Mouse (Mus musculus): ENCODE measurements around the gene Fars2. TPM values are rescaled to one million over a fixed set of nuclear protein-coding genes. Genes with fewer than 3 reads are reported as not detected.

Fars2 gene
- polyA plus RNA-seq, 1 experiment, result 42.6 TPM

DNA sequence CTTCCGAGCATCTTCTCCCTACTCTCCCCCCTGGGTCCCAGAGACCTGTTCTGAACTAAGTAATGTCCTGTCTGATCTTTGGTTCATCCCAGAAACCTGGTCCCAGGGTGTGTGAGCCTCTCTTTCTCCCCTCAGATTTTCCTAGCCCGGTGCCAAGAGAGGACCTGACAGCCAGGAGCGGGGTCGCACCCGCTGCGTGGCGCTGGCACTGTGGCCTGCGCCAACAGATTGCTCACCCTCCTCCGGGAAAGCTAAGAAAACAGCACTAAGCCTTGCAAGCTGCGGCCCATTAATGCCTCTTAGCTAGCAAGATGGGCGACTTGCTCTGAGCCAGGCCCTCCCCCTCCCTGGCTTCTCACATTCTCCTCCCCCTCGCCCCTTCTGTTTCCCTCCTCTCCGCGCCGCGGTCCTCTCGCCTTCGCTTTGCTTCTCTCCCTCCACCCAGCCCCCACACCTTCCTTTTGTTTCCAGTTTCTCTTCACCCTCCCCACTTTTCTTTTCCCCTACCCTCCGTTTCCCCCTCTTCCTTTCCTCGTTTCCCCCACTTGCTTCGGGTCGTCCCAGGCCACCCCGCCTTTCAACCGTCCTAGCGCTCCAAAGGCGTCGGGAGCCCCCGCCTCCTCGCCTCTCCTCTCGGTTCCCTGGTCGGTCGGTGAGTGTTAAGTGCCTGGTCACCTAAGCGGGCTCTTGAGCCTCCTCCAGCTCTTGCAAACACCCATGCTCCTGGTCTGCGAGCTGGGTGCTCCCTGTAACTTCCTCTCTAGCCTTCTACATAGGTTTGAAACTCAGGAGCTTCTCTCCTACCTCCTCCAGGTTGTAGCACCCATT lies 610.0 kb downstream of the Fars2 start:
- peaks cover 25% of the 10 kb centered on the region for H3K27me3 ChIP-seq (ENCODE audit: control insufficient read depth, insufficient read depth, low read length)

GRCm38 (mm10) chr13:36727779-36728470 lies 610.7 kb downstream of the Fars2 start:
- H3K27me3 ChIP-seq (ENCODE audit: control insufficient read depth, insufficient read depth, low read length), result peaks cover 30% of the 10 kb centered on the region
- H3K36me3 ChIP-seq (ENCODE audit: control insufficient read depth, insufficient read depth, low read length), result no peaks in the 10 kb centered on the region
- no peak overlapping the region for H3K4me3 ChIP-seq (ENCODE audit: low read depth, low read length)
- 48% methylated on average over 23 of the region's 23 CpGs for WGBS
- TF ChIP-seq POLR2A (IDR thresholded peaks at IDR 0.05; ENCODE audit: low read depth, low read length) (no peak), CTCF (IDR thresholded peaks at IDR 0.05; ENCODE audit: extremely low read depth, insufficient read length, insufficient replicate concordance, low read depth, low read length) (no peak)
- H3K4me1 ChIP-seq (ENCODE audit: control insufficient read depth, insufficient read depth, insufficient read length, low read length), result no peaks in the 10 kb centered on the region
- H3K27ac ChIP-seq (ENCODE audit: insufficient read depth, low read depth, low read length), result no peak overlapping the region

More for the DNA sequence above, 610.0 kb downstream of the Fars2 start:
- 39% methylated on average over 34 of the region's 34 CpGs for WGBS
- Histone ChIP-seq H3K4me1 (ENCODE audit: control insufficient read depth, insufficient read depth, insufficient read length, low read length) (no peaks in the 10 kb centered on the region), H3K4me3 (ENCODE audit: low read depth, low read length) (peak overlapping the region; percentile 26), H3K36me3 (ENCODE audit: control insufficient read depth, insufficient read depth, low read length) (no peaks in the 10 kb centered on the region), H3K27ac (ENCODE audit: insufficient read depth, low read depth, low read length) (no peak overlapping the region)
- no peak for TF ChIP-seq POLR2A (IDR thresholded peaks at IDR 0.05; ENCODE audit: low read depth, low read length)
- no peak for TF ChIP-seq CTCF (IDR thresholded peaks at IDR 0.05; ENCODE audit: extremely low read depth, insufficient read length, insufficient replicate concordance, low read depth, low read length)

DNA sequence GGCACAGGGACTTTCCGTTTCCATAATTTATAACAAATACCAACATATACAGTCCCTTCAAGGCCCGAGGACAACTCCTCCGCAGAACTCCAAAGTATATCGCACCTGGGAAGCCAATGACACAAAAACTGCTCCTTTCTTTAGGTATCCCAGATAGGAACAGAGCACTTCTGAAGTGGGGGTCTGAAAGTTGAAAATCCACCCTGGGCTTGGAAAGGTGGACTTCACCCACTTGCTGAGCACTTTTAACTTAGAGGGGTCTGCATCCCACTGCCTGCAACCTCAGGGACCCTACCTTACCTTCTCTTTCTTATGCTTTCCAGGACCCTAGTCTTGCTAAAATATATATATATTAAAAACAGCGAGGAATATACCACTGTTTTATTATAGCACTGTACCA lies 611.3 kb downstream of the Fars2 start:
- no peaks in the 10 kb centered on the region for H3K36me3 ChIP-seq (ENCODE audit: control insufficient read depth, insufficient read depth, low read length)
- TF ChIP-seq CTCF (IDR thresholded peaks at IDR 0.05; ENCODE audit: extremely low read depth, insufficient read length, insufficient replicate concordance, low read depth, low read length), result no peak
- TF ChIP-seq POLR2A (IDR thresholded peaks at IDR 0.05; ENCODE audit: low read depth, low read length), result no peak
- peaks cover 31% of the 10 kb centered on the region for H3K27me3 ChIP-seq (ENCODE audit: control insufficient read depth, insufficient read depth, low read length)
- H3K4me1 ChIP-seq (ENCODE audit: control insufficient read depth, insufficient read depth, insufficient read length, low read length), result no peaks in the 10 kb centered on the region
- WGBS, result 64% methylated on average over 5 of the region's 5 CpGs
- no peak overlapping the region for H3K27ac ChIP-seq (ENCODE audit: insufficient read depth, low read depth, low read length)
- no peak overlapping the region for H3K4me3 ChIP-seq (ENCODE audit: low read depth, low read length)

- H3K4me3 ChIP-seq (ENCODE audit: low read depth, low read length), result no peak overlapping the region
- no peak for TF ChIP-seq CTCF (IDR thresholded peaks at IDR 0.05; ENCODE audit: extremely low read depth, insufficient read length, insufficient replicate concordance, low read depth, low read length)
- TF ChIP-seq POLR2A (IDR thresholded peaks at IDR 0.05; ENCODE audit: low read depth, low read length), result no peak
- WGBS, result 62% methylated on average over 13 of the region's 13 CpGs
- no peak overlapping the region for H3K27ac ChIP-seq (ENCODE audit: insufficient read depth, low read depth, low read length)
- no peaks in the 10 kb centered on the region for H3K36me3 ChIP-seq (ENCODE audit: control insufficient read depth, insufficient read depth, low read length)
- no peaks in the 10 kb centered on the region; the same call in 1 of the 2 replicates for H3K4me1 ChIP-seq (ENCODE audit: control insufficient read depth, insufficient read depth, insufficient read length, low read length)
- peaks cover 34% of the 10 kb centered on the region for H3K27me3 ChIP-seq (ENCODE audit: control insufficient read depth, insufficient read depth, low read length)
These were observed 612.6 kb downstream of the Fars2 start for GRCm38 (mm10) chr13:36729731-36730340.

DNA sequence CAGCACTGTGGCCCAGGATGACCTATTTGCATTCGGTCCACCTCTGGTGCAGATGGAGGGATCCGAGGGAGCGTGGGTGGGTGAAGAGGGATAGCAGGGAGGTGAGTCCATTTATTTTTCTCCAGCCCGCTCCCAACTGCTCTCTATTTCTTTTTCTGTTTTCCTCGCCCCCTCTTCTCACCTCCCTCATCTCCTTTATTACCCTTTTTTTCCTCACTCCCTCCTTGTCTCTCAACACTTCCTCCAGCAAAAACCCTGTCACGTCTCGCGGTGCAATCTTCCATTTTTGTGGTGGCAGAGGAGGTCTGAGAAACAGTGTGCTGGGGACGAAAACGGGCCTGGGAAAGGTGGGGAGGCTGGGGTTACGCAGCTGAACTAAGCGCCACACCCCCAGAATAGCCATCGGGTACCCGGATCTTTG lies 613.1 kb downstream of the Fars2 start:
- TF ChIP-seq CTCF (IDR thresholded peaks at IDR 0.05; ENCODE audit: extremely low read depth, insufficient read length, insufficient replicate concordance, low read depth, low read length), result no peak
- H3K27me3 ChIP-seq (ENCODE audit: control insufficient read depth, insufficient read depth, low read length), result peaks cover 34% of the 10 kb centered on the region
- no peak overlapping the region for H3K27ac ChIP-seq (ENCODE audit: insufficient read depth, low read depth, low read length)
- H3K4me1 ChIP-seq (ENCODE audit: control insufficient read depth, insufficient read depth, insufficient read length, low read length), result no peaks in the 10 kb centered on the region; the same call in 1 of the 2 replicates
- WGBS, result 66% methylated on average over 14 of the region's 14 CpGs
- H3K36me3 ChIP-seq (ENCODE audit: control insufficient read depth, insufficient read depth, low read length), result no peaks in the 10 kb centered on the region
- no peak overlapping the region for H3K4me3 ChIP-seq (ENCODE audit: low read depth, low read length)

GRCm38 (mm10) chr13:36731016-36731930 lies 614.1 kb downstream of the Fars2 start:
- peak overlapping the region; percentile 60 for H3K4me3 ChIP-seq (ENCODE audit: low read depth, low read length)
- peaks cover 41% of the 10 kb centered on the region for H3K27me3 ChIP-seq (ENCODE audit: control insufficient read depth, insufficient read depth, low read length)
- peak; percentile 21; the same call in 1 of the 2 replicates for TF ChIP-seq POLR2A (IDR thresholded peaks at IDR 0.05; ENCODE audit: low read depth, low read length)
- TF ChIP-seq CTCF (IDR thresholded peaks at IDR 0.05; ENCODE audit: extremely low read depth, insufficient read length, insufficient replicate concordance, low read depth, low read length), result no peak
- H3K36me3 ChIP-seq (ENCODE audit: control insufficient read depth, insufficient read depth, low read length), result no peaks in the 10 kb centered on the region
- 22% methylated on average over 34 of the region's 34 CpGs for WGBS
- no peaks in the 10 kb centered on the region; the same call in 1 of the 2 replicates for H3K4me1 ChIP-seq (ENCODE audit: control insufficient read depth, insufficient read depth, insufficient read length, low read length)
- H3K27ac ChIP-seq (ENCODE audit: insufficient read depth, low read depth, low read length), result no peak overlapping the region

All from small intestine, adult 2 months (tissue).